Mouse (Mus musculus) hindbrain, postnatal 0 days (tissue): ENCODE measurements around the gene Slc16a10. TPM values are rescaled to one million over a fixed set of nuclear protein-coding genes. Genes with fewer than 3 reads are reported as not detected.

Source experiments
- ATAC-seq: fragments of 200-750 bp; cut with Nextera tagmentation; 2 replicates; pipeline ENCODE4 v1.8.0; 2017; ENCODE audit warnings: mild to moderate bottlenecking, moderate TSS enrichment, moderate library complexity
- DNase-seq: peaks from one replicate; pipeline ENCODE4 v3.0.0-alpha.2; 2015; ENCODE audit warnings: low spot score
- H3K27ac ChIP-seq: fragments of 300-500 bp; sonication (generic); 2 replicates; pipeline ENCODE4 v1.5.1; 2014; ENCODE audit warnings: mild to moderate bottlenecking
- H3K27me3 ChIP-seq: fragments of 300-500 bp; sonication (generic); 2 replicates; pipeline ENCODE4 v1.6.1; 2014; ENCODE audit warnings: low read length, mixed read lengths; ENCODE audit not compliant: insufficient read depth
- H3K36me3 ChIP-seq: fragments of 300-500 bp; sonication (generic); 2 replicates; pipeline ENCODE4 v1.6.1; 2014; ENCODE audit warnings: low read length, mixed read lengths; ENCODE audit not compliant: insufficient read depth
- H3K4me1 ChIP-seq: fragments of 300-500 bp; sonication (generic); 2 replicates; pipeline ENCODE4 v1.6.1; 2014; ENCODE audit warnings: antibody characterized with exemption, low read length, mixed read lengths; ENCODE audit not compliant: insufficient read depth
- H3K4me2 ChIP-seq: fragments of 300-500 bp; sonication (generic); 2 replicates; pipeline ENCODE4 v1.6.1; 2014; ENCODE audit warnings: low read depth, mild to moderate bottlenecking, low read length, moderate library complexity, mixed read lengths
- H3K4me3 ChIP-seq: fragments of 300-500 bp; sonication (generic); 2 replicates; pipeline ENCODE4 v1.5.1; 2014; ENCODE audit warnings: low read length
- H3K9ac ChIP-seq: fragments of 300-500 bp; sonication (generic); replicated peaks from 2 replicates; pipeline ENCODE4 v1.6.1; 2014; ENCODE audit warnings: mild to moderate bottlenecking, low read length, moderate library complexity, mixed read lengths
- H3K9me3 ChIP-seq: fragments of 300-500 bp; sonication (generic); 2 replicates; pipeline ENCODE4 v1.6.1; 2016; ENCODE audit warnings: low read length, mixed read lengths
- CTCF ChIP-seq: IDR thresholded peaks from 2 replicates; pipeline ENCODE4 v1.5.1; 2016; ENCODE audit warnings: antibody characterized with exemption, control low read depth, low read depth
- WGBS: fragments of 180-500 bp; shearing (Covaris S2); extraction: QIAGEN DNeasy Blood & Tissue Kit; methylation state at CpG from one replicate; pipeline ENCODE4 v1.1.7; 2014; 5-methylcytosine and 5-hydroxymethylcytosine counted together
- polyA plus RNA-seq: library from polyadenylated mRNA; unstranded; fragments of >200 nt; fragmentation: Nextera tagmentation; extraction: Ambion mirVana; gene quantifications from 2 replicates; pipeline ENCODE4 v1.2.1, GENCODE M21; 2015
- total RNA-seq: library from RNA; depleted of rRNA; stranded (reverse); fragments of >200 nt; gene quantifications from 2 replicates; pipeline ENCODE4 v1.2.3, GENCODE M21; 2014

The Slc16a10 gene
- total and polyA plus RNA-seq, 2 experiments from 2014 or later, result 3.4 to 4.1 TPM

- H3K27me3 ChIP-seq, result no peaks in the 10 kb centered on the region
- H3K36me3 ChIP-seq, result no peaks in the 10 kb centered on the region
- H3K4me1 ChIP-seq, result no peaks in the 10 kb centered on the region
- H3K4me2 ChIP-seq, result no peak overlapping the region
- TF ChIP-seq CTCF, result no peak
- H3K4me3 ChIP-seq, result no peak overlapping the region
- H3K9ac ChIP-seq, result no peak overlapping the region
- WGBS, result 77% methylated on average over 6 of the region's 6 CpGs
- H3K27ac ChIP-seq, result no peak overlapping the region
- no peak for DNase-seq
- no peak for ATAC-seq
- no peaks in the 10 kb centered on the region for H3K9me3 ChIP-seq
These were observed 64.1 kb downstream of the Slc16a10 start for GRCm38 (mm10) chr10:40077960-40078353.

GRCm38 (mm10) chr10:40077346-40077959, 64.6 kb downstream of the Slc16a10 start:
- WGBS, result 75% methylated on average over 4 of the region's 4 CpGs
- ATAC-seq (no peak), DNase-seq (no peak)
- no peak for TF ChIP-seq CTCF
- H3K27me3 ChIP-seq, result no peaks in the 10 kb centered on the region
- H3K9ac ChIP-seq, result no peak overlapping the region
- no peak overlapping the region for H3K27ac ChIP-seq
- H3K4me1 ChIP-seq, result no peaks in the 10 kb centered on the region
- H3K36me3 ChIP-seq, result no peaks in the 10 kb centered on the region
- H3K4me2 ChIP-seq, result no peak overlapping the region
- no peak overlapping the region for H3K4me3 ChIP-seq
- H3K9me3 ChIP-seq, result no peaks in the 10 kb centered on the region

- ATAC-seq (no peak), DNase-seq (no peak)
- Histone ChIP-seq H3K27ac (no peak overlapping the region), H3K27me3 (no peaks in the 10 kb centered on the region), H3K9ac (no peak overlapping the region), H3K36me3 (no peaks in the 10 kb centered on the region), H3K4me1 (no peaks in the 10 kb centered on the region), H3K9me3 (no peaks in the 10 kb centered on the region), H3K4me3 (no peak overlapping the region), H3K4me2 (no peak overlapping the region)
- TF ChIP-seq CTCF, result no peak
- WGBS, result 91% methylated on average over 6 of the region's 6 CpGs
These were observed 68.5 kb downstream of the Slc16a10 start for GRCm38 (mm10) chr10:40073608-40074007.

- no peak overlapping the region for H3K4me3 ChIP-seq
- no peak overlapping the region for H3K27ac ChIP-seq
- WGBS, result 59% methylated on average over 9 of the region's 9 CpGs
- no peak for ATAC-seq
- no peaks in the 10 kb centered on the region for H3K4me1 ChIP-seq
- H3K36me3 ChIP-seq, result no peaks in the 10 kb centered on the region
- H3K27me3 ChIP-seq, result no peaks in the 10 kb centered on the region
- no peak for DNase-seq
- no peak for TF ChIP-seq CTCF
- no peak overlapping the region for H3K4me2 ChIP-seq
- no peak overlapping the region for H3K9ac ChIP-seq
- H3K9me3 ChIP-seq, result no peaks in the 10 kb centered on the region
These were observed 71.4 kb downstream of the Slc16a10 start for GRCm38 (mm10) chr10:40070684-40071083.

- H3K27ac ChIP-seq, result no peak overlapping the region
- WGBS, result 49% methylated on average over 4 of the region's 4 CpGs
- TF ChIP-seq CTCF, result no peak
- H3K36me3 ChIP-seq, result no peaks in the 10 kb centered on the region
- ATAC-seq (no peak), DNase-seq (no peak)
- no peaks in the 10 kb centered on the region for H3K9me3 ChIP-seq
- H3K4me3 ChIP-seq, result no peak overlapping the region
- no peak overlapping the region for H3K9ac ChIP-seq
- no peaks in the 10 kb centered on the region for H3K4me1 ChIP-seq
- H3K27me3 ChIP-seq, result no peaks in the 10 kb centered on the region
- H3K4me2 ChIP-seq, result no peak overlapping the region
These were observed 72.8 kb downstream of the Slc16a10 start for GRCm38 (mm10) chr10:40069270-40069669.

- 74% methylated on average over 10 of the region's 10 CpGs for WGBS
- no peak for TF ChIP-seq CTCF
- H3K4me3 ChIP-seq, result no peak overlapping the region
These were observed 73.5 kb downstream of the Slc16a10 start for GRCm38 (mm10) chr10:40068595-40068994.

GRCm38 (mm10) chr10:40067529-40067928, 74.5 kb downstream of the Slc16a10 start:
- Histone ChIP-seq H3K27ac (no peak overlapping the region), H3K4me3 (no peak overlapping the region), H3K4me1 (no peaks in the 10 kb centered on the region), H3K9me3 (no peaks in the 10 kb centered on the region), H3K27me3 (no peaks in the 10 kb centered on the region), H3K9ac (no peak overlapping the region), H3K4me2 (no peak overlapping the region), H3K36me3 (no peaks in the 10 kb centered on the region)
- peak; percentile 19 for DNase-seq
- TF ChIP-seq CTCF, result no peak
- 12% methylated on average over 1 of the region's 1 CpGs for WGBS
- no peak for ATAC-seq

More at GRCm38 (mm10) chr10:40068595-40068994, 73.5 kb downstream of the Slc16a10 start:
- no peak overlapping the region for H3K4me2 ChIP-seq
- DNase-seq (no peak), ATAC-seq (no peak)
- no peak overlapping the region for H3K9ac ChIP-seq
- H3K9me3 ChIP-seq, result no peaks in the 10 kb centered on the region
- H3K27ac ChIP-seq, result no peak overlapping the region
- no peaks in the 10 kb centered on the region for H3K36me3 ChIP-seq
- no peaks in the 10 kb centered on the region for H3K27me3 ChIP-seq
- no peaks in the 10 kb centered on the region for H3K4me1 ChIP-seq
